Mouse (Mus musculus) erythroblast, embryonic 14.5 days (primary cell): ENCODE measurements around the gene Mrpl2. TPM values are rescaled to one million over a fixed set of nuclear protein-coding genes. Genes with fewer than 3 reads are reported as not detected.

Experiments
- H3K27me3 ChIP-seq: 2 replicates; pipeline ENCODE4 v1.6.1; 2012; ENCODE audit warnings: inconsistent platforms; ENCODE audit not compliant: control insufficient read depth
- H3K36me3 ChIP-seq: 2 replicates; pipeline ENCODE4 v1.6.1; 2012; ENCODE audit warnings: mild to moderate bottlenecking, inconsistent platforms; ENCODE audit not compliant: control insufficient read depth
- H3K4me1 ChIP-seq: 2 replicates; pipeline ENCODE4 v1.6.1; 2012; ENCODE audit warnings: inconsistent platforms; ENCODE audit not compliant: control insufficient read depth
- H3K4me3 ChIP-seq: replicated peaks from 2 replicates; pipeline ENCODE3; 2012; ENCODE audit warnings: moderate library complexity, mild to moderate bottlenecking, inconsistent platforms
- H3K9me3 ChIP-seq: 2 replicates; pipeline ENCODE4 v1.6.1; 2012; ENCODE audit warnings: low read length, inconsistent platforms, mixed read lengths; ENCODE audit not compliant: control insufficient read depth
- GATA1 ChIP-seq: IDR thresholded peaks from 2 replicates; pipeline ENCODE4 v1.6.1; 2012; ENCODE audit warnings: low read length, inconsistent platforms, mixed read lengths
- TAL1 ChIP-seq: IDR thresholded peaks from 3 replicates; pipeline ENCODE4 v1.6.1; 2012; ENCODE audit warnings: low read length, inconsistent platforms, mixed read lengths
- polyA plus RNA-seq: library from polyadenylated mRNA; stranded (reverse); fragments of >175 nt; gene quantifications from 2 replicates; pipeline ENCODE4 v1.2.3, GENCODE M21; 2012

The Mrpl2 gene
- polyA plus RNA-seq, 1 experiment = 34.1 TPM

- peaks cover 68% of the 10 kb centered on the region for H3K36me3 ChIP-seq
- TF ChIP-seq GATA1 (no peak), TAL1 (no peak)
- H3K4me1 ChIP-seq = peaks cover 64% of the 10 kb centered on the region
- no peaks in the 10 kb centered on the region for H3K9me3 ChIP-seq
- H3K27me3 ChIP-seq = no peaks in the 10 kb centered on the region
- peak overlapping the region; percentile 94 for H3K4me3 ChIP-seq
These were observed 28.7 kb downstream of the Mrpl2 start for GRCm38 (mm10) chr17:46674530-46675283.

- Histone ChIP-seq H3K27me3 (no peaks in the 10 kb centered on the region), H3K9me3 (no peaks in the 10 kb centered on the region), H3K4me1 (peaks cover 67% of the 10 kb centered on the region), H3K4me3 (peak within 1 kb of the TSS; percentile 94), H3K36me3 (peaks cover 56% of the 10 kb centered on the region)
- TF ChIP-seq GATA1 (no peak), TAL1 (no peak)
These were observed 32.4 kb downstream of the Mrpl2 start, which contains the start of gene Mea1 for GRCm38 (mm10) chr17:46678416-46678815. Mea1 (plus strand) TSS chr17:46678793.

- TF ChIP-seq GATA1 = no peak
- no peak for TF ChIP-seq TAL1
- peaks cover 61% of the 10 kb centered on the region for H3K36me3 ChIP-seq
- H3K27me3 ChIP-seq = no peaks in the 10 kb centered on the region
- H3K4me1 ChIP-seq = peaks cover 62% of the 10 kb centered on the region
- peak overlapping the region; percentile 94 for H3K4me3 ChIP-seq
- H3K9me3 ChIP-seq = no peaks in the 10 kb centered on the region
These were observed 32.9 kb downstream of the Mrpl2 start for GRCm38 (mm10) chr17:46678911-46679310.

GRCm38 (mm10) chr17:46679843-46680759, 34.1 kb downstream of the Mrpl2 start:
- Histone ChIP-seq H3K9me3 (no peaks in the 10 kb centered on the region), H3K27me3 (no peaks in the 10 kb centered on the region), H3K4me1 (peaks cover 50% of the 10 kb centered on the region), H3K36me3 (peaks cover 66% of the 10 kb centered on the region), H3K4me3 (peak overlapping the region; percentile 94)
- no peak for TF ChIP-seq TAL1
- peak; percentile 45; the same call in 1 of the 2 replicates for TF ChIP-seq GATA1

GRCm38 (mm10) chr17:46680760-46681373, 34.8 kb downstream of the Mrpl2 start, which contains the start of gene Klhdc3:
Klhdc3 (minus strand) TSS chr17:46680914.
- TF ChIP-seq TAL1 (no peak), GATA1 (no peak)
- H3K4me1 ChIP-seq = peaks cover 47% of the 10 kb centered on the region
- H3K9me3 ChIP-seq = no peaks in the 10 kb centered on the region
- peak within 1 kb of the TSS; percentile 94 for H3K4me3 ChIP-seq
- H3K27me3 ChIP-seq = no peaks in the 10 kb centered on the region
- H3K36me3 ChIP-seq = peaks cover 66% of the 10 kb centered on the region

GRCm38 (mm10) chr17:46681466-46682118, 35.6 kb downstream of the Mrpl2 start:
- peaks cover 66% of the 10 kb centered on the region for H3K36me3 ChIP-seq
- H3K27me3 ChIP-seq = no peaks in the 10 kb centered on the region
- H3K4me1 ChIP-seq = peaks cover 47% of the 10 kb centered on the region
- no peaks in the 10 kb centered on the region for H3K9me3 ChIP-seq
- peak overlapping the region; percentile 94 for H3K4me3 ChIP-seq
- TF ChIP-seq GATA1 = no peak
- TF ChIP-seq TAL1 = no peak

- TF ChIP-seq TAL1 (no peak), GATA1 (no peak)
- no peak overlapping the region for H3K4me3 ChIP-seq
- no peaks in the 10 kb centered on the region for H3K9me3 ChIP-seq
- H3K27me3 ChIP-seq = no peaks in the 10 kb centered on the region
- H3K4me1 ChIP-seq = peaks cover 42% of the 10 kb centered on the region
- peaks cover 66% of the 10 kb centered on the region for H3K36me3 ChIP-seq
These were observed 36.8 kb downstream of the Mrpl2 start for GRCm38 (mm10) chr17:46682654-46683389.

GRCm38 (mm10) chr17:46685913-46686312, 39.9 kb downstream of the Mrpl2 start:
- TF ChIP-seq GATA1 (no peak), TAL1 (no peak)
- Histone ChIP-seq H3K9me3 (no peaks in the 10 kb centered on the region), H3K4me1 (peaks cover 22% of the 10 kb centered on the region), H3K36me3 (peaks cover 64% of the 10 kb centered on the region), H3K27me3 (no peaks in the 10 kb centered on the region), H3K4me3 (no peak overlapping the region)
